Mouse (Mus musculus) liver (tissue): ENCODE results near the gene Sipa1l2.

Source experiments
- DNase-seq: peaks from one replicate; pipeline ENCODE4 v3.0.0-alpha.2; 2020; ENCODE audit warnings: mixed read lengths

Sipa1l2 gene

GRCm38 (mm10) chr8:125391685-125392084 lies 177.9 kb downstream of the Sipa1l2 start:
- DNase-seq: no peak

GRCm38 (mm10) chr8:125391271-125391670 lies 178.3 kb downstream of the Sipa1l2 start:
- no peak for DNase-seq

- no peak for DNase-seq
Observed at GRCm38 (mm10) chr8:125390506-125390895, 179.1 kb downstream of the Sipa1l2 start.

GRCm38 (mm10) chr8:125389756-125390505 lies 179.7 kb downstream of the Sipa1l2 start:
- DNase-seq: no peak

GRCm38 (mm10) chr8:125389280-125389679 lies 180.3 kb downstream of the Sipa1l2 start:
- no peak for DNase-seq

GRCm38 (mm10) chr8:125388404-125389180 lies 181.0 kb downstream of the Sipa1l2 start:
- no peak for DNase-seq

- peak; percentile 51 for DNase-seq
Observed at GRCm38 (mm10) chr8:125385519-125386150, 184.0 kb downstream of the Sipa1l2 start.

GRCm38 (mm10) chr8:125384551-125385183 lies 184.9 kb downstream of the Sipa1l2 start:
- no peak for DNase-seq

- DNase-seq: peak; percentile 29
Observed at GRCm38 (mm10) chr8:125381674-125382073, 187.9 kb downstream of the Sipa1l2 start.

- no peak for DNase-seq
Observed at GRCm38 (mm10) chr8:125379939-125380338, 189.7 kb downstream of the Sipa1l2 start.

GRCm38 (mm10) chr8:125379156-125379555 lies 190.5 kb downstream of the Sipa1l2 start:
- no peak for DNase-seq

- no peak for DNase-seq
Observed at GRCm38 (mm10) chr8:125377704-125378103, 191.9 kb downstream of the Sipa1l2 start.

GRCm38 (mm10) chr8:125376448-125376845 lies 193.2 kb downstream of the Sipa1l2 start:
- DNase-seq: no peak

- DNase-seq: no peak
Observed at GRCm38 (mm10) chr8:125375659-125376447, 193.8 kb downstream of the Sipa1l2 start.

- DNase-seq: no peak
Observed at GRCm38 (mm10) chr8:125372596-125372995, 197.0 kb downstream of the Sipa1l2 start.

- no peak for DNase-seq
Observed at GRCm38 (mm10) chr8:125369491-125370236, 199.9 kb downstream of the Sipa1l2 start.

- DNase-seq: no peak
Observed at GRCm38 (mm10) chr8:125368341-125369035, 201.1 kb downstream of the Sipa1l2 start.
